Mouse (Mus musculus) liver, embryonic 14.5 days (tissue): ENCODE results near the gene Tcap. TPM values are rescaled to one million over a fixed set of nuclear protein-coding genes. Genes with fewer than 3 reads are reported as not detected.
A peak's percentile ranks its signal among the peaks of the same experiment; 100 is the strongest.

Source experiments
- ATAC-seq: fragments of 200-750 bp; cut with Nextera tagmentation; 2 replicates; pipeline ENCODE4 v1.8.0; 2017; ENCODE audit warnings: moderate number of reproducible peaks, mild to moderate bottlenecking, moderate library complexity; ENCODE audit not compliant: insufficient read depth
- DNase-seq, 3 experiments: peaks; one replicate each; pipeline ENCODE4 v3.0.0-alpha.2; 2012 to 2013; ENCODE audit warnings: low read depth in 3 of 3, low spot score in 3 of 3
- H3K27ac ChIP-seq: fragments of 300-500 bp; sonication (generic); 2 replicates; pipeline ENCODE4 v1.5.1; 2014; ENCODE audit warnings: moderate library complexity, mild to moderate bottlenecking, control low read depth, inconsistent platforms
- H3K27me3 ChIP-seq: fragments of 300-500 bp; sonication (generic); 2 replicates; pipeline ENCODE4 v1.6.1; 2014; ENCODE audit warnings: mild to moderate bottlenecking, low read length, moderate library complexity; ENCODE audit not compliant: control insufficient read depth, insufficient read depth
- H3K36me3 ChIP-seq: fragments of 300-500 bp; sonication (generic); replicated peaks from 2 replicates; pipeline ENCODE4 v1.6.1; 2014; ENCODE audit warnings: low read depth; ENCODE audit not compliant: control insufficient read depth, insufficient read depth
- H3K4me1 ChIP-seq, 2 experiments: fragments of 200-500 bp in 1 of 2; fragments of 300-500 bp in 1 of 2; sonication (generic) in 1 of 2; replicated peaks; 2 replicates each; pipeline ENCODE4 v1.6.1; 2012 to 2014; ENCODE audit warnings: antibody characterized with exemption in 1 of 2, inconsistent platforms in 1 of 2, low read length in 1 of 2; ENCODE audit not compliant: control insufficient read depth in 2 of 2, insufficient read depth in 2 of 2
- H3K4me2 ChIP-seq: fragments of 300-500 bp; sonication (generic); 2 replicates; pipeline ENCODE4 v1.6.1; 2014; ENCODE audit warnings: low read depth, mild to moderate bottlenecking, control low read depth, moderate library complexity
- H3K4me3 ChIP-seq, 2 experiments: fragments of 200-500 bp in 1 of 2; fragments of 300-500 bp in 1 of 2; sonication (generic) in 1 of 2; 2 replicates each; pipeline ENCODE4 v1.5.1; 2012 to 2014; ENCODE audit warnings: low read depth in 2 of 2, low read length in 2 of 2, mild to moderate bottlenecking in 2 of 2, control low read depth in 1 of 2, inconsistent platforms in 1 of 2, moderate library complexity in 1 of 2; ENCODE audit not compliant: insufficient read depth in 1 of 2
- H3K9ac ChIP-seq: fragments of 300-500 bp; sonication (generic); replicated peaks from 2 replicates; pipeline ENCODE4 v1.6.1; 2014; ENCODE audit warnings: mild to moderate bottlenecking, control low read depth, moderate library complexity
- H3K9me3 ChIP-seq: fragments of 300-500 bp; sonication (generic); 2 replicates; pipeline ENCODE4 v1.6.1; 2016; ENCODE audit warnings: low read length, mixed read lengths; ENCODE audit not compliant: control insufficient read depth
- CTCF ChIP-seq: IDR thresholded peaks from 2 replicates; pipeline ENCODE4 v1.5.1; 2016; ENCODE audit warnings: antibody characterized with exemption, low read depth, control low read depth
- EP300 ChIP-seq: IDR thresholded peaks from 2 replicates; pipeline ENCODE4 v1.6.1; 2016; ENCODE audit warnings: antibody characterized with exemption, low read depth
- WGBS: fragments of 180-500 bp; shearing (Covaris S2); extraction: QIAGEN DNeasy Blood & Tissue Kit; methylation state at CpG from one replicate; pipeline ENCODE4 v1.1.7; 2014; ENCODE audit not compliant: insufficient replicate concordance; 5-methylcytosine and 5-hydroxymethylcytosine counted together
- polyA plus RNA-seq, 2 experiments: library from polyadenylated mRNA; depleted of rRNA in 1 of 2; stranded (reverse) in 1 of 2; unstranded in 1 of 2; fragments of >200 nt; fragmentation: Nextera tagmentation in 1 of 2; extraction: Ambion mirVana in 1 of 2; gene quantifications; 2 replicates each; pipeline versions ENCODE4 v1.2.1 to v1.2.3; 2012 to 2014

Gene Tcap
- polyA plus RNA-seq, 2 experiments = 0.03 TPM; not detected in 1

- TF ChIP-seq EP300 (no peak), CTCF (no peak)
- H3K4me2 ChIP-seq = peak within 1 kb of the TSS; percentile 45
Observed at GRCm38 (mm10) chr11:98348083-98348961, 35.3 kb upstream of the Tcap start, which contains the start of gene Ppp1r1b. TSS of gene Ppp1r1b (plus strand) at chr11:98348404.

GRCm38 (mm10) chr11:98349308-98349707 lies 34.3 kb upstream of the Tcap start:
- no peaks in the 10 kb centered on the region for H3K36me3 ChIP-seq

More at GRCm38 (mm10) chr11:98348083-98348961, 35.3 kb upstream of the Tcap start, which contains the start of gene Ppp1r1b:
- H3K9ac ChIP-seq = no peak within 1 kb of the TSS
- no peaks in the 10 kb centered on the region for H3K4me1 ChIP-seq
- H3K27me3 ChIP-seq = peaks cover 64% of the 10 kb centered on the region
- 1% methylated on average over 55 of the region's 55 CpGs for WGBS
- no peak within 1 kb of the TSS for H3K27ac ChIP-seq
- H3K4me3 ChIP-seq = peak within 1 kb of the TSS in 1 of 2 experiments; percentile 29; a peak in 2 of 4 replicates
- H3K36me3 ChIP-seq = no peaks in the 10 kb centered on the region
- no peak for DNase-seq
- ATAC-seq = no peak
- no peaks in the 10 kb centered on the region for H3K9me3 ChIP-seq

GRCm38 (mm10) chr11:98352272-98352990 lies 31.2 kb upstream of the Tcap start:
- H3K4me2 ChIP-seq = no peak overlapping the region

More at GRCm38 (mm10) chr11:98349308-98349707, 34.3 kb upstream of the Tcap start:
- 7% methylated on average over 9 of the region's 9 CpGs for WGBS
- no peak overlapping the region for H3K4me3 ChIP-seq
- no peak overlapping the region for H3K4me2 ChIP-seq
- peaks cover 66% of the 10 kb centered on the region for H3K27me3 ChIP-seq
- no peaks in the 10 kb centered on the region for H3K4me1 ChIP-seq
- H3K9ac ChIP-seq = no peak overlapping the region
- no peaks in the 10 kb centered on the region for H3K9me3 ChIP-seq
- ATAC-seq (no peak), DNase-seq (no peak)
- TF ChIP-seq EP300 (no peak), CTCF (no peak)
- H3K27ac ChIP-seq = no peak overlapping the region

GRCm38 (mm10) chr11:98353651-98354211 lies 29.9 kb upstream of the Tcap start:
- H3K4me1 ChIP-seq = peaks cover 6 to 11% of the 10 kb centered on the region in 2 experiments
- H3K9ac ChIP-seq = no peak overlapping the region
- H3K27ac ChIP-seq = no peak overlapping the region
- H3K36me3 ChIP-seq = no peaks in the 10 kb centered on the region
- H3K27me3 ChIP-seq = peaks cover 32% of the 10 kb centered on the region
- no peaks in the 10 kb centered on the region for H3K9me3 ChIP-seq
- TF ChIP-seq EP300 (no peak), CTCF (no peak)
- no peak overlapping the region for H3K4me3 ChIP-seq
- DNase-seq (no peak), ATAC-seq (no peak)
- H3K4me2 ChIP-seq = no peak overlapping the region
- 37% methylated on average over 8 of the region's 8 CpGs for WGBS

More at GRCm38 (mm10) chr11:98352272-98352990, 31.2 kb upstream of the Tcap start:
- H3K4me1 ChIP-seq = peaks cover 2 to 7% of the 10 kb centered on the region in 2 experiments
- no peak overlapping the region for H3K27ac ChIP-seq
- peaks cover 45% of the 10 kb centered on the region for H3K27me3 ChIP-seq
- TF ChIP-seq CTCF = no peak
- DNase-seq (no peak), ATAC-seq (no peak)
- whole genome bisulfite sequencing = 59% methylated on average over 18 of the region's 18 CpGs
- no peaks in the 10 kb centered on the region for H3K36me3 ChIP-seq
- no peak overlapping the region for H3K9ac ChIP-seq
- no peak overlapping the region for H3K4me3 ChIP-seq
- no peaks in the 10 kb centered on the region for H3K9me3 ChIP-seq
